Mouse (Mus musculus): ENCODE data around the gene Them5. TPM values are rescaled to one million over a fixed set of nuclear protein-coding genes. Genes with fewer than 3 reads are reported as not detected.

Gene Them5
- 0.19 and 0.21 TPM in 2 replicates for polyA plus RNA-seq (2015; fragmentation: Nextera tagmentation; extraction: Ambion mirVana)

DNA sequence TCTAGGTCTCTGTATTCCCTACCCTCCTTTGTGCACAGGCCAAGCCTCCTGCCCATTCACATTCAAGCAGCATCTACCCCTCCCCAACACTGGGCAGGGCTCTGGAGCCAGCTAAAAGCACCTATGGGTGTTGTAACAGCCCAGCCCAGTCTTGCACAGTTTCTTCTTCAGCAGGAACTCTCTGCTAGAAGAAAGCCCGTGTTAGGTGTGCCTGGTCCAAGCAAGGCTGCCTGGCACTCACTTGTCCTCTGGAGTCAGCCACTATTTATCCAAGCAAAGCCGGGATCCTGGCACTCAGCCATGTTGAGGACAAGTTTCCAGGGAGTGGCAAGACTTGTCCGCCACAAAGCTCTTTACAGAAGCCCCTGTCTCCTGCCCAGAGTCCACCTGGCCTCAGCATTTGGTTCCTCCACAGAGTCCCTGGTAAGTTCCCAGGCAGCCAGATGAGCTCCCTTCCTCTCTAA lies at the start of gene Them5:
TSS of gene Them5 (plus strand) at position 141 of the 464 bp plus-strand sequence.
- Histone ChIP-seq H3K9ac (no peak within 1 kb of the TSS), H3K4me2 (no peak within 1 kb of the TSS), H3K4me3 (no peak within 1 kb of the TSS), H3K4me1 (replicated peaks) (no peaks in the 10 kb centered on the region), H3K9me3 (no peaks in the 10 kb centered on the region), H3K27ac (replicated peaks) (no peak within 1 kb of the TSS), H3K27me3 (no peaks in the 10 kb centered on the region), H3K36me3 (no peaks in the 10 kb centered on the region)
- ATAC-seq (ENCODE audit: low FRiP score, low read depth): peak; percentile 38; the same call in 1 of the 2 replicates
- WGBS: 51% methylated on average over 3 of the region's 3 CpGs

DNA sequence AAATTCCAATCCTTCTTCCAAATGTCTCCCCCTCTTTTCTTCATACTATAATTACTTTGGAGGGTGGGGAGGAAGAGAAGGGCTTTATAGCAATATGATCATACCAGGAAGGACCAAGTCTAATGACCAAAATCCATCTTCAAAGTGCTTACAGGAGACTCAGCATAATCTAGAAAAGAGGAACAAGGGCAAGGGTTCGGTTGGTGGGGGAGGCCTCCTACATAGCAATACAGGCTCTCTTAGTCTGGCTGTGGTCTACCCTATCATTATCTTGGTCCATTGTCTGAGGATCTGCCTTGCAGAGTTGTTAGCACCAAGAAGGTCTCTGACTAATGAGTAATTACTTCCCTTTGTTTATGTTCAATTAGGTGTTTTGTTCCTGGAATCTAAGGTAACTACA lies 36.4 kb upstream of the Them5 start:
- Histone ChIP-seq H3K4me1 (replicated peaks) (peaks cover 5% of the 10 kb centered on the region), H3K4me3 (no peak overlapping the region), H3K36me3 (no peaks in the 10 kb centered on the region), H3K4me2 (no peak overlapping the region), H3K9me3 (no peaks in the 10 kb centered on the region), H3K27ac (replicated peaks) (no peak overlapping the region), H3K9ac (no peak overlapping the region), H3K27me3 (no peaks in the 10 kb centered on the region)
- WGBS: 93% methylated on average over 1 of the region's 1 CpGs
- no peak for ATAC-seq (ENCODE audit: low FRiP score, low read depth)

DNA sequence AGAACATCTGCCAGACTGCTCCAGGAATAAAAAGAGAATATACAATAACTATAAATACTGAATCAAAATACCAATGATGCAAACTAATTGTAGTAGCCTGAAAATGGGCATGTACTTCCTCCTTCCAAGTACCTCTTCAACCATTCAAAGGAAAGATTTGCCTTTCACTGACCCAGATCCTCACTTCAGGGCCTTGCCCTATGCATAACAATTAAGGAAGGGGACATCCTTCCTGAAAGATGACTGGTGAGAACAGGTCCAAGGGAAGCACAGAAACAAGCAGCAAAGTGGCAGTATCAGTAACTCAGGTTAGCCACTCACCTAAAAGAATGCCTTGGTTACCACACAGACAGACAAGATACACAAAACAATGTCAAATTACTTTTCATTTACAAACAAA lies 34.9 kb upstream of the Them5 start:
- Histone ChIP-seq H3K36me3 (no peaks in the 10 kb centered on the region), H3K27me3 (no peaks in the 10 kb centered on the region), H3K27ac (replicated peaks) (no peak overlapping the region), H3K9me3 (no peaks in the 10 kb centered on the region), H3K4me2 (no peak overlapping the region), H3K9ac (no peak overlapping the region), H3K4me1 (replicated peaks) (peaks cover 20% of the 10 kb centered on the region), H3K4me3 (no peak overlapping the region)
- no peak for ATAC-seq (ENCODE audit: low FRiP score, low read depth)

DNA sequence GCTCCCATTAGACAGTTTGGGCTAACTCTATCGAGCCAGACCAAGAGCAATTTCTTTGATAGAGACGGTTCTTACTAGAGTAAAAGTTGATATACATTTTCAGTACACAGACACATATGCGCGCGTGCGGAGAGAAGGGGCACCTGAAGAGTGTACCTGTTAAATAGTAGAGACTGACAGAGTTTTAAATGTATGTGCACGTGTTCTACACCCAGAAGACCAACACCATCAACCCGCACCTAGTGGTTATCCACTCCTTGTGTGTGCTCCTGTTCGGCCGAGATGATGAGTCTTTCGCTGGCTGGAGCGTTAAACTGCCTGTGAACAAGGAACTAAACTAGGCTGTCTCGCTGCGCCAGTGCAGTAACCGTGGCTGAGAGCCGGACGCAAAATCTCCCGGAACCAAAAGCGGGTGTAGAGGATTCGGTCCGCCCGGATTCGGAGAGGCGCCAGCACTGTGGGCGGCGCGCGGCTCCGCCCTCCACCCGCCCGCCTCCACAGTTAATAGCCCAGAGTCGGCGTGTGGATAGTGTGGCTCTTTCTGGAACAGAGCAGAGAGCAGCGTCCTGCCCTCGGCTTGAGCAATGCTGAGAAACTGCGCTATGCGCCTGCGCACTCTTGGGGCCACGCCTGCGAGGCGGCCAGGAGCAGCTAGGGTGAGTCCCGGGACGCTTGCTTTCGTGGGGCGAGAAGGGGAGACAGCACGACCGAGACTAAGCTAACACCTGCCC lies 32.1 kb upstream of the Them5 start, which contains the start of gene Them4:
TSS of gene Them4 (plus strand) at position 457 of the 731 bp plus-strand sequence.
- peak within 1 kb of the TSS; percentile 53 for H3K4me3 ChIP-seq
- WGBS: 3% methylated on average over 47 of the region's 47 CpGs
- peak within 1 kb of the TSS; percentile 83 for H3K27ac ChIP-seq (replicated peaks)
- no peaks in the 10 kb centered on the region for H3K36me3 ChIP-seq
- peak; percentile 99 for ATAC-seq (ENCODE audit: low FRiP score, low read depth)
- H3K4me1 ChIP-seq (replicated peaks): peaks cover 21% of the 10 kb centered on the region
- no peaks in the 10 kb centered on the region for H3K9me3 ChIP-seq
- H3K27me3 ChIP-seq: no peaks in the 10 kb centered on the region
- peak within 1 kb of the TSS; percentile 74 for H3K4me2 ChIP-seq
- peak within 1 kb of the TSS; percentile 63 for H3K9ac ChIP-seq

DNA sequence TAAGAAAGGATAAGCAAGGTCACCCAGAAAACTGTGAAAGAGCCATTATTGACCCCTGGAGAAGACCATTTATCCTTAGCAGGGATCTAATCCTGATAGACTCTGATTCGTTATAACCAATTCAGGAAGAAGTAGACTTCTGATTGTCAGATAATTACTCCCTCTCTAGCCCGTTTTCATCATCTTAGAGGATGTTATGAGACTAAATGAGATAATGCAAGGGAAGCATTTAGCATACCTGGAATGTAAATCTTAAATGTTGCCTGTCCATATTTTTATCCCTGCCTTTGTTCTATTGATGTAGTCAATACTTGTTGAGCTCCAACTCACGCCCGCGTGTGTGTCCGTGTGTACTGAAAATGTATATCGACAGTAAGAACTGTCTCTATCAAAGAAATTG lies 31.4 kb upstream of the Them5 start:
- Histone ChIP-seq H3K4me2 (peak overlapping the region; percentile 74), H3K27me3 (no peaks in the 10 kb centered on the region), H3K4me1 (replicated peaks) (peaks cover 21% of the 10 kb centered on the region), H3K9me3 (no peaks in the 10 kb centered on the region), H3K36me3 (no peaks in the 10 kb centered on the region), H3K4me3 (peak overlapping the region; percentile 53), H3K9ac (peak overlapping the region; percentile 63), H3K27ac (replicated peaks) (peak overlapping the region; percentile 83)
- 41% methylated on average over 7 of the region's 7 CpGs for WGBS
- ATAC-seq (ENCODE audit: low FRiP score, low read depth): peak; percentile 1; the same call in 1 of the 2 replicates

DNA sequence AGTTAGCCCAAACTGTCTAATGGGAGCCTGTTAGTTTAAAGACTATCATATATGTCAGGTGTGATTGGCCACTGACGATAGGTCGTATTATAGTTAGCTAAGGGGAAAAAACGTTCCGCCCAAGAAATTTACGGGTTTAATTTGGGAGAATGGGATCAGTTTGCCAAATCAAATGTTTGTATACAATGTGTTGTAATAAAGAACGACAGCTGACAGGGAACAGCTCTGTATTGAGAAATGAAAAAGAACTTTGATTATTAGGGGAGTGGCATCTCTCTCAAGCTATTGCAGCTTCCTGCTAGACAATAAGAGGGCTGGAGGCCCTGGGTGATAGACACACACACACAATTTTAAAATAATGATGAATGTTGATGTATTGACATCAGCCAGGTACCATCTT lies 31.0 kb upstream of the Them5 start:
- Histone ChIP-seq H3K27me3 (no peaks in the 10 kb centered on the region), H3K27ac (replicated peaks) (peak overlapping the region; percentile 83; the same call in 1 of the 2 replicates), H3K36me3 (no peaks in the 10 kb centered on the region), H3K9ac (peak overlapping the region; percentile 63), H3K4me1 (replicated peaks) (peaks cover 21% of the 10 kb centered on the region), H3K4me2 (peak overlapping the region; percentile 74), H3K9me3 (no peaks in the 10 kb centered on the region), H3K4me3 (peak overlapping the region; percentile 53)
- ATAC-seq (ENCODE audit: low FRiP score, low read depth): no peak
- 78% methylated on average over 6 of the region's 6 CpGs for WGBS

DNA sequence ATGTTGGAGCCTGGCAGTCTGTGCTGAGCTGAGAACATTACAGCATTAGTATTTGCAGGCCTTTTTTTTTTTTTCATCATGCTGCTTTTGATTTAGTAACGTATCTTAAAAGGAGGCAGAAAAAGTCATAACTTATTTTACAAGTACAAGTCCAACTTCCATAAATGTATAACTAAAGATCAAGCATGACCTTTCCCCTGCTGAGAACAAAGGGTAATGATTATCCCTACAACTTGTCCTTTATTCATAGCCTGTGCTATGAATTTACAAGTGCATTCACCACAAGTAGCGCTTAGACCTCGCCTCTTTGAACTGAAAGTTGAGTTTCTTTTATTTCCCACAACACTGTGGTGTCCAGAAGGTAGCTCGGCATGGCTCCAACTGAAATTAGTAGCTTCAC lies 30.5 kb upstream of the Them5 start:
- Histone ChIP-seq H3K36me3 (no peaks in the 10 kb centered on the region), H3K4me2 (peak overlapping the region; percentile 74), H3K27ac (replicated peaks) (no peak overlapping the region), H3K4me1 (replicated peaks) (peaks cover 21% of the 10 kb centered on the region), H3K27me3 (no peaks in the 10 kb centered on the region), H3K9ac (no peak overlapping the region), H3K4me3 (peak overlapping the region; percentile 53), H3K9me3 (no peaks in the 10 kb centered on the region)
- 81% methylated on average over 4 of the region's 4 CpGs for WGBS
- ATAC-seq (ENCODE audit: low FRiP score, low read depth): no peak

DNA sequence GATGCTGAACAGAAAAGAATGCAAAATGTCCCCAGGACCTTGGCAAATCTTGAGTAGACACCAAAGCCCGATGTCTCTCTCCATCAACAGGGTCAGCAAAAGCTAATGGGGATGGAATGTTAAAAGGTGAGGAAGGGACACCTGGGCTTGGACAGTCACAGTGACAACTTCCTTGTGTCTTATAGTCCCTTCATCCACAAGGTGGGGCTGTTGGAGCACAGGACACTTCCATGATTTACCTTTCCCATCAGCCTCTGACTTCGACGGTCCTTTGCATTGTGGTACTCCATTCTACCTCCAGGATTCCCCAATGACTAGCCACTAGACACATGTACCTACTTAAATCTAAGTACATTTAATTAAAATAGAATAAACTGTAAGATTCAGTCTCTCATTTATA lies 13.2 kb upstream of the Them5 start:
- Histone ChIP-seq H3K4me2 (no peak overlapping the region), H3K9me3 (no peaks in the 10 kb centered on the region), H3K27me3 (no peaks in the 10 kb centered on the region), H3K36me3 (peaks cover 45% of the 10 kb centered on the region), H3K4me3 (no peak overlapping the region), H3K9ac (no peak overlapping the region), H3K4me1 (replicated peaks) (no peaks in the 10 kb centered on the region), H3K27ac (replicated peaks) (no peak overlapping the region)
- WGBS: 63% methylated on average over 3 of the region's 3 CpGs
- no peak for ATAC-seq (ENCODE audit: low FRiP score, low read depth)

DNA sequence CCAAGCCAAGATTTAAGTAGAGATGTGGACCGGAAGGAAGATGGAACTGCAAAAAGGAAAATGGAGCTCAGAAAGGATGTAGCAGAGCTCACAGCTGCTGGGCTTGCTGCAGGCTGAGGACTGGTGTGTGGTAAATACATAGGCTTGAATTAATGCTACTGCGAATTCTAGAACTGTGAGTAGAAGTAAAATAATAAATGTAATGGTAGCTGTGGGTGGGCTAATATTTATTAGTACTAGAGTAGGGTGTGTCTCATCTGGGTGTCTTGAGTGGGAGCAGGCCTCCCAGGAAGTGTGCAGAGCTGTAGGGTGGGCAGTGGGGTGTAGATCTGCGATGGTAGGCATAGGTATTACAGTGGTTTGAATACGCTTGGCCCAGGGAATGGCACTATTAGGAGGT lies 7.5 kb upstream of the Them5 start:
- H3K36me3 ChIP-seq: peaks cover 23% of the 10 kb centered on the region
- 92% methylated on average over 4 of the region's 4 CpGs for WGBS
- H3K9ac ChIP-seq: no peak overlapping the region
- H3K27ac ChIP-seq (replicated peaks): no peak overlapping the region
- H3K9me3 ChIP-seq: no peaks in the 10 kb centered on the region
- H3K4me3 ChIP-seq: no peak overlapping the region
- no peaks in the 10 kb centered on the region for H3K4me1 ChIP-seq (replicated peaks)
- ATAC-seq (ENCODE audit: low FRiP score, low read depth): no peak
- H3K4me2 ChIP-seq: no peak overlapping the region
- no peaks in the 10 kb centered on the region for H3K27me3 ChIP-seq

DNA sequence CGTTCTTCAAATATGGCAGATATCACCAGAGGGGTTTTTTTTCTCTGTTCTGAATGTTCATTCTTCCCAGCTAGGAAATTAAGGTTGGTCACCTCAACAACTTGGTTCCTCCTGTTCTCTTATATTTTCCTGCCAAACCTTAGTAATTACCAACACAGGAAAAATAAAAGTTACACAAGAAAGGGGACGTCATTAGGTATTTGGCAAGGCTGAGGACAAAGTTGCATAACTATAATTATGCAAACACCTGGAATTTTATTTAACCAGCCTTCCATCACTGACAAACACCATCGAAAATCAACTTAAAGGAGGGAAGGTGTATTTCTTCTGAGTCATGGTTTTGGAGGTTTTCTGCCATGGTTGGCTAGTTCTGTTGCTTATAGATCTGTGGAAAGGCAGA lies 3.4 kb upstream of the Them5 start:
- H3K27ac ChIP-seq (replicated peaks): no peak overlapping the region
- H3K36me3 ChIP-seq: no peaks in the 10 kb centered on the region
- H3K4me1 ChIP-seq (replicated peaks): no peaks in the 10 kb centered on the region
- no peak overlapping the region for H3K4me3 ChIP-seq
- 93% methylated on average over 3 of the region's 3 CpGs for WGBS
- H3K9ac ChIP-seq: no peak overlapping the region
- no peak for ATAC-seq (ENCODE audit: low FRiP score, low read depth)
- no peaks in the 10 kb centered on the region for H3K9me3 ChIP-seq
- no peak overlapping the region for H3K4me2 ChIP-seq
- no peaks in the 10 kb centered on the region for H3K27me3 ChIP-seq

DNA sequence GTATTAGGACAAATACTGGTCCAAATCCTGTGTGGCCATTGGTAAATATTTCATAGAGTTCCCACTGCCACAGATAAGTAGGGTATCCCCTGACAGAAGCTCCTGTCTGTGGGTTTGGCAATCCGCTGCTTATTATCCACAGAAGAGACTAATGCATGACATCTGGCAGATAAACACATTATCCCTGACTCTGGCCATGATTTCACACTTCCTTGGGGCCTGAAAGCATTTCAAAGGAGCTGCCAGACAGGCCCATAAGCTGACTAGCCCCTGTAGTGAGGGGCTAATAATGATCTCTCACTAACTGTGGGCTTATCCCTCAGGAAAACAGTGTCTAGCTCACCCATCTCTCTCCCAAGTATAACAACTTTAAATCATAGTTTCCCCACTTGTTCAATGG lies 653 bp downstream of the Them5 start:
- no peak overlapping the region for H3K27ac ChIP-seq (replicated peaks)
- H3K4me1 ChIP-seq (replicated peaks): no peaks in the 10 kb centered on the region

DNA sequence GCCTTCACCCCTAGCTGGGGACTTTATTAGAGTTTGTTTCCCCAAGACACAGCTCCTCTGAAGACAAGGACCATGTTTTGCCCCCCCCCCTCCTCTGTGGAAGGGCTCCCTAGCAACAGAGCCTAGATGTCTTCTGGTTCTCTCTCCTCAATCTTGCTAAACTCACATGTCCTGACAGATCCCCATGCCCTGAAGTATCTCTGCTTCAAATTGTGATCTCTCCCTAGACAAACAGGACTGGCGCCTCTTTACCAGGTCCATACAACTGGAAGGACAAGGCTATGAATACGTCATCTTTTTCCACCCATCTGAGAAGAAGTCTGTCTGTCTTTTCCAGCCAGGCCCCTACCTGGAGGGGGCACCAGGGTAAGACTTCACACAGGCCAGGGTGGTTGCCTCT lies 2.3 kb downstream of the Them5 start:
- no peak for ATAC-seq (ENCODE audit: low FRiP score, low read depth)
- Histone ChIP-seq H3K27ac (replicated peaks) (no peak overlapping the region), H3K4me1 (replicated peaks) (no peaks in the 10 kb centered on the region), H3K4me3 (no peak overlapping the region), H3K9me3 (no peaks in the 10 kb centered on the region), H3K4me2 (no peak overlapping the region), H3K9ac (no peak overlapping the region), H3K36me3 (no peaks in the 10 kb centered on the region), H3K27me3 (no peaks in the 10 kb centered on the region)
- 96% methylated on average over 2 of the region's 2 CpGs for WGBS

More for the DNA sequence above, 653 bp downstream of the Them5 start:
- H3K27me3 ChIP-seq: no peaks in the 10 kb centered on the region
- no peaks in the 10 kb centered on the region for H3K36me3 ChIP-seq
- peak; percentile 59; the same call in 1 of the 2 replicates for ATAC-seq (ENCODE audit: low FRiP score, low read depth)
- H3K9ac ChIP-seq: no peak overlapping the region
- no peaks in the 10 kb centered on the region for H3K9me3 ChIP-seq
- WGBS: 61% methylated on average over 1 of the region's 1 CpGs
- no peak overlapping the region for H3K4me2 ChIP-seq
- H3K4me3 ChIP-seq: no peak overlapping the region
